Mouse (Mus musculus) Patski (cell line): Measurements from ENCODE around the gene Prok1. TPM values are rescaled to one million over a fixed set of nuclear protein-coding genes. Genes with fewer than 3 reads are reported as not detected.

Experiments
- ATAC-seq: fragments of 100-300 bp; one replicate; pipeline ENCODE4 v1.8.0; 2021
- CTCF ChIA-PET: fragments of 350-600 bp; sonication (Branson Sonifier 250); formaldehyde crosslinking; loops from one replicate; lab custom pipeline; 2022; ENCODE audit warnings: inconsistent platforms; lab: Charles Lee
- POLR2A ChIA-PET: fragments of 350-600 bp; sonication (Branson Sonifier 250); formaldehyde crosslinking; loops from one replicate; lab custom pipeline; 2022; ENCODE audit warnings: antibody characterized with exemption, inconsistent platforms; lab: Charles Lee
- DNase-seq: peaks from one replicate; pipeline ENCODE4 v3.0.0-alpha.2; 2011; ENCODE audit warnings: low read depth, low spot score
- H3K27me3 ChIP-seq: fragments of 371-371 bp; one replicate; pipeline ENCODE4 v1.5.1; 2021
- CTCF ChIP-seq: fragments of 100-300 bp; IDR thresholded peaks from one replicate; pipeline ENCODE4 v1.5.1; 2021
- in situ Hi-C: fragments of 300-500 bp; cut with MboI; formaldehyde crosslinking; loops from 3 replicates; pipeline ENCODE4 v1.11.1; 2018; ENCODE audit warnings: low pct_unique_long_range_greater_than_20kb, mixed read lengths
- polyA plus RNA-seq: library from polyadenylated mRNA; unstranded; gene quantifications from one replicate; pipeline ENCODE4 v1.2.3, GENCODE M21; 2021

Gene Prok1
- polyA plus RNA-seq, 1 experiment from 2014 or later: not detected

GRCm38 (mm10) chr3:107205170-107205569, 34.3 kb downstream of the Prok1 start:
- H3K27me3 ChIP-seq: peaks cover 7% of the 10 kb centered on the region
- CTCF ChIA-PET: interaction anchor here (1.0 to 1.9 kb wide), 9 partner anchors 12 to 257 kb away, joined by 3 to 8 read pairs (median 3); partner anchors contain the start of gene A630076J17Rik
- in situ Hi-C loops: no loop called here
- POLR2A ChIA-PET: no interaction called here
- TF ChIP-seq CTCF: no peak
- no peak for DNase-seq
- ATAC-seq: no peak

- in situ Hi-C loops: no loop called here
- DNase-seq (no peak), ATAC-seq (no peak)
- H3K27me3 ChIP-seq: peaks cover 10% of the 10 kb centered on the region
- ChIA-PET CTCF (interaction anchor here (1.2 to 1.7 kb wide), 3 partner anchors 30 to 258 kb away, joined by 3 read pairs; no protein-coding TSS in a partner anchor), POLR2A (no interaction called here)
- TF ChIP-seq CTCF: no peak
Measured at GRCm38 (mm10) chr3:107204413-107204812, 35.1 kb downstream of the Prok1 start.

- H3K27me3 ChIP-seq: peaks cover 10% of the 10 kb centered on the region
- CTCF ChIA-PET: interaction anchor here (1.3 kb wide), 1 partner anchor 29 kb away, joined by 3 read pairs; no protein-coding TSS in a partner anchor
- POLR2A ChIA-PET: no interaction called here
- DNase-seq: no peak
- no peak for TF ChIP-seq CTCF
- no peak for ATAC-seq
- in situ Hi-C loops: no loop called here
Measured at GRCm38 (mm10) chr3:107201310-107202180, 38.0 kb downstream of the Prok1 start.

- no peaks in the 10 kb centered on the region for H3K27me3 ChIP-seq
- in situ Hi-C loops: no loop called here
- no peak for ATAC-seq
- ChIA-PET POLR2A (no interaction called here), CTCF (interaction anchor here (0.7 kb wide), 1 partner anchor 94 kb away, joined by 3 read pairs; no protein-coding TSS in a partner anchor)
- TF ChIP-seq CTCF: peak; percentile 67
- DNase-seq: no peak
Measured at GRCm38 (mm10) chr3:107188226-107188899, 51.1 kb downstream of the Prok1 start.

- CTCF ChIA-PET: interaction anchor here (1.3 to 1.7 kb wide), 3 partner anchors 11 to 19 kb away, joined by 3 to 4 read pairs (median 4); no protein-coding TSS in a partner anchor
- no peaks in the 10 kb centered on the region for H3K27me3 ChIP-seq
- POLR2A ChIA-PET: no interaction called here
Measured at GRCm38 (mm10) chr3:107187022-107187421, 52.5 kb downstream of the Prok1 start.

GRCm38 (mm10) chr3:107185597-107185996, 53.9 kb downstream of the Prok1 start:
- H3K27me3 ChIP-seq: no peaks in the 10 kb centered on the region
- DNase-seq: no peak
- no peak for TF ChIP-seq CTCF
- no peak for ATAC-seq
- ChIA-PET POLR2A (no interaction called here), CTCF (interaction anchor here (1.5 kb wide), 1 partner anchor 20 kb away, joined by 4 read pairs; no protein-coding TSS in a partner anchor)
- in situ Hi-C loops: no loop called here

More at GRCm38 (mm10) chr3:107187022-107187421, 52.5 kb downstream of the Prok1 start:
- TF ChIP-seq CTCF: no peak
- ATAC-seq (no peak), DNase-seq (no peak)
- in situ Hi-C loops: no loop called here

- in situ Hi-C loops: no loop called here
- DNase-seq (no peak), ATAC-seq (no peak)
- TF ChIP-seq CTCF: no peak
- ChIA-PET CTCF (interaction anchor here (0.6 kb wide), 2 partner anchors 16 to 89 kb away, joined by 3 read pairs; no protein-coding TSS in a partner anchor), POLR2A (no interaction called here)
- H3K27me3 ChIP-seq: no peaks in the 10 kb centered on the region
Measured at GRCm38 (mm10) chr3:107183178-107183577, 56.3 kb downstream of the Prok1 start.

Other genes starting within 250 kb of the Prok1 start
- not detected for gene Kcna3, start 203.5 kb downstream of the Prok1 start, polyA plus RNA-seq
- 0.01 TPM for gene Kcna2, start 138.6 kb downstream of the Prok1 start, polyA plus RNA-seq
- not detected for gene Kcna10, start 56.7 kb downstream of the Prok1 start, polyA plus RNA-seq
- not detected for gene Cym, start 18.0 kb downstream of the Prok1 start, polyA plus RNA-seq
- gene A630076J17Rik, start 9.1 kb downstream of the Prok1 start, polyA plus RNA-seq: not detected
- gene Lamtor5, start 39.2 kb upstream of the Prok1 start, polyA plus RNA-seq: 137 TPM
- gene Slc16a4, start 51.5 kb upstream of the Prok1 start, polyA plus RNA-seq: 2.6 TPM
- 11.1 TPM for gene Rbm15, start 94.0 kb upstream of the Prok1 start, polyA plus RNA-seq
- not detected for gene Kcnc4, start 219.8 kb upstream of the Prok1 start, polyA plus RNA-seq